Mouse (Mus musculus): ENCODE data around the gene Atp6v1b1.
"Not testable (repeated sequence)": the region's sequence is repeated elsewhere in the genome, so short reads cannot be mapped to it uniquely, and the experiment has no call there.

Atp6v1b1 gene

DNA sequence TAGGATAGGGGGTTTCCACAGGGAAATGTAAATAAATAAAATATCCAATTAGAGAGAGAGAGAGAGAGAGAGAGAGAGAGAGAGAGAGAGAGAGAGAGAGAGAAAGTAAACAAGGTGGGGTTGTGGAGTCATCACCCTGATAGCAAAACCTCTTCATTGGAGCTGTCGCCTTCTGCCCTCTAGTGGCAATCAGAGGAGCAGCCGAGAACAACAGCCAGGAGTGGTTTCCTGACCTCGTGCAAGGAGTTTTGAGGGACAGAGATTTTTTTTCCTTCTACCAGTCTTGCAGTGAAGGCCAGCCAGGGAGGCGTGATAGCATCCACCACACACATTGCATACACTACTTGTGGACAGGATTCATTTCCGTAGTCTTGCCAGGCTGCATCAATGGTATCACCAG, 36.2 kb downstream of the Atp6v1b1 start:
- peak; percentile 41 for DNase-seq

DNA sequence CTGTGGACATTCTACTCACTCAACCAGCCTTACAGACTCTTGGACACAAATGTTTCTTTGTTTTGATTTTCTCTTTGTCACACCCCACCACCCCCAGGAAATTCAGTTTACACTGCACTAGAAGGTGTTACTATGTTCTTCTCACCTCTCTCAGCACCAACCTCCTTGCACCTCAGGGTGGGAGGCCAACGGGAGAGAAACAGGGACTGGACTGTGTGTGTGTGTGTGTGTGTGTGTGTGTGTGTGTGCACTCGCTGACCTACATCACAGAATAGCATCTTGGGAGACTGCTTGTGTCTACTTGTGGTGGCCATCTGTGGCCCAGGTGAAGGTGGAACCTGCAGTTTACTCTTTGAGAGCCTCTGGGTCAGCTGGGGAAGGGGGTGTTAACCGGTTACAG, 43.6 kb downstream of the Atp6v1b1 start:
- no peak for DNase-seq

DNA sequence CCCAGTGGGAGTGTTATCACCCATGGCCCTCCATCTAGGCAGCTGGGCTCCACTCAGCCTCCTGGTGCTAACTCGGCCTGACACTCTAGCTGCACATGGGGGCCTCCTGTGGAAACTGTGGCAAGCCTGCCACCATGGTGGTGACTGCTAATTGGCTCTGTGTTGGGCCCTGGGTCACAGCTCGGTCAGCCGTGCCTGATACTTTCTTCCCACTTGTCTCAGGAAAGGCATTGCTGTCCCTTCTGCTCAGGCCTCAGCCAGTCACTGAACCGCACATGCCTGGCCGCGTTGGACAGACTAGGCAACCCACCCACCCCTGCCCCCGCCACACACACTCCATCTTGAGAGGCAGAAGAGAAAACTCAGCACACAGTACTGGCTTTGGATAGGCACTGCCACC, 45.8 kb downstream of the Atp6v1b1 start:
- no peak for DNase-seq

DNA sequence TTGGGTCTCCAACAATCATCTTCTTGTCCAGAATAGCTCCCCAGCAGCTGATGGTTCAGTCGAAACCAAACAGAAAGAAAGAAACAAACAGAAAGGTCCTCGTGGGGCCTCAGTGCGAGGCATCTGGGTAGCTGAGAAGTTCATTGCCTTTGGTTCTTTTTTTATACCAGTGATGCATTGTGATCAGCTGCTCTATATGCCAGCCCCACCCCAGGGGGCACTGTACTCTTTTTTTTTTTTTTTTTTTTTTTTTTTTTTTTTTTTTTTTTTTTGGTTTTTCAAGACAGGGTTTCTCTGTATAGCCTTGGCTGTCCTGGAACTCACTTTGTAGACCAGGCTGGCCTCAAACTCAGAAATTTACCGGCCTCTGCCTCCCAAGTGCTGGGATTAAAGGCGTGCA, 47.7 kb downstream of the Atp6v1b1 start:
- DNase-seq, result not testable (repeated sequence)

DNA sequence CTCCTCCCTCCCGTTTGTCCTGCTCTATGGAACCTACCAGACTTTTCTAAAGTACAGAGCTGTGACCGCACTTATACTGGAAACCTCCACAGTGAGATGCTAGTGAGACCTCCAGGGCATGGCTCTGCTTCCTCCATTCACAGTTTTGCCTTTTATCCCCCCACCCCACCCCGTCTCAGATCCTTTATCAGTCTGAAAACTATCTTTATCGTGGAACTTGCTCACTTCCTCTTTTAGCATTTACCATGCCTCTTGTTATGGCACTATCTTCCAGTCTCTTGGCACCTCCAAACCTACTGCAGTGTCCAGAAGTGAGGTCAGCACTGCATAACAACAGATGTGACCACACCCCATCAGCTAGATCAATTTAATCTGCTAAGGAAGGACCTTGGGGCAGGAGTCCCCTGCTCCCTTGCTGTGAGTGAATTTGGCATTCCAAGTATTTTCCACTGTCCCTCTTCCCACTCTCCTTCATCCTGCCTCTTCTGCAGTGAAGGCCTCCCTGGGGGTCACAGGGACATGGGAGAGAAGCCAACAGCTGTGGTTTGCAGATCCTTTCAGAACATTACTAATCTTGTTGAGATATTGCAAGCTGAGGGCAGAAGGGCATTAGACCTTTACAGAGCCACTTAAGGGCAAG, 48.6 kb downstream of the Atp6v1b1 start:
- DNase-seq, result no peak

DNA sequence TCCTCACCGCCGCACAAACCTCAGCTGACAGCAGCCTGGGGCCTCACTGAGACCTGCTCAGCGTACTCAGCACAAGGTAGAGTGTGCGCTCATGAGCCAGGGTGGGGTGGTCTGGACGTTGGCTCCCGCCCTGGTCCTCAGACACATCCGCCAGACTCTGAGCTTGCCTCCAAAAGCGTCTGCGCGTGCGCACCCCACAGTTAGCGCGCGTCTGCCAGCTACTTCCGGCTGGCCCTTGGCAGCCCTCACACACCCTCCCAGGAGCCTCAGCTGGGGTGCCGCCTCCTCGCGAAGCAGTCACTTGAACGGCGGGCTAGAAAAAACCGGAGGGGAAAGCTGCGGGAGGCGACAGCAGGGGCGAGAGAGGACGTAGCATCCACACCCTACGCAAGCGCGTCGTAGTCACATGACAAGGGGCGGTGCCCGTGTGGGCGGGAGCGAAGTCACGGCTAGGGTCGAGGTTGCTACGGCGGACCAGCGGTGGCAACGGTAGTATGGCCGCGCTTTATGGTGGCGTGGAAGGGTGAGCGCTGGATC, 52.0 kb downstream of the Atp6v1b1 start, which contains the start of gene Nagk:
TSS of gene Nagk (plus strand) at position 223 of the 537 bp plus-strand sequence.
- peak; percentile 91 for DNase-seq

DNA sequence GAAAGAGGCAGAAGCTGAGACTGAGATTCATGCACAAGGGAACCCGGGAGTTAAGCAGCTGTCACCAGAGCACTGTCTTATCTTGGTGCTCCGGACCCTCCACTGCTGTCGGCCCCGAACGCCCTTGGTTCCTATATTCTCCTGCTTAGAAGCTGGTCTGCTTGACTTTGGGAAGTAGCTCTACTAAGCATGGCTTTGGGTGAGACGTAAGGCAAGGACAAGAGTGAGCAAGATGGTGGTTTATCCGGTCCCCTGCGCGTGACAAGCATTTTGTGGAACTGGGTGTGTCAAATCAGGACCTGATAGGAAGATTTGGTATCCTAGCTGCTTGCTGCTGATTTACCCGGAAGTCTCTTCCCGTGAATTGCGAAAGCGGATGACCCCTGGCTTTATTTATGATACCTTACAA, 52.7 kb downstream of the Atp6v1b1 start:
- DNase-seq, result no peak

DNA sequence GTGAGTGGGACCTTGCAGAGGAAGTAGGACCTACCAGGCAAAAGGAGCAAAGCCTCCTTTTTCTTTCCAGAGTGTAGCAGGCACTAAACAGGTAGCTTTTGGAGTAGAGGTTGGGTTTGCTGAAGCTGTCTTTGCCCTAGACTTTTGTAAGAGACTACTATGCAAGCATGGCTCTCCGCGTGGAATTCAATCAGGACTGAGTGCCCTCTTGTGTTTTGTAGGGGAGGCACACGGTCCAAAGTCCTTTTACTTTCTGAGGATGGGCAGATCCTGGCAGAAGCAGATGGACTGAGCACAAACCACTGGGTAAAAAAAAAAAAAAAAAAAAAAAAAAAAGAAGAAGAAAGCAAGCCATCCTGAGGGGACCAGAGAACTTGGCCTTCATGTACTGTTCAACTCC, 53.9 kb downstream of the Atp6v1b1 start:
- DNase-seq, result no peak

DNA sequence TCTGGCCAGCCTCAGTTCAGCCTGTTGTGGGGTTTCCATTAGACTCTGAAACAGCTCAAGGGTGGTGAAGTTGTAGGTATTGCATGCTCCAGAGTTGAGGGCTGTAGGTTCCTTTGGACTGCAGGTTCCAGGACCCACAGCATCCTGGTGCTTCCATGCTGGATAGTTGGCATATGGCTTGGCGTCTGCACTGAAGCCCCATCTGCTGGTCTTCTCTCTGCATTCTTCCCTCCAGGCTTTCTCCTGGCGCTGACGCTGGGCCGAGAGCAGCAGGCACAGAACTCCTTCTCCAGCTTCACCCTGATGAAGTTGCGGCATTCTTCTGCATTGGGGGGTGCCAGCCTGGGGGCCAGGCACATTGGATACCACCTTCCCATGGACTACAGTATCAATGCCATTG, 59.2 kb downstream of the Atp6v1b1 start:
- DNase-seq, result peak; percentile 50

DNA sequence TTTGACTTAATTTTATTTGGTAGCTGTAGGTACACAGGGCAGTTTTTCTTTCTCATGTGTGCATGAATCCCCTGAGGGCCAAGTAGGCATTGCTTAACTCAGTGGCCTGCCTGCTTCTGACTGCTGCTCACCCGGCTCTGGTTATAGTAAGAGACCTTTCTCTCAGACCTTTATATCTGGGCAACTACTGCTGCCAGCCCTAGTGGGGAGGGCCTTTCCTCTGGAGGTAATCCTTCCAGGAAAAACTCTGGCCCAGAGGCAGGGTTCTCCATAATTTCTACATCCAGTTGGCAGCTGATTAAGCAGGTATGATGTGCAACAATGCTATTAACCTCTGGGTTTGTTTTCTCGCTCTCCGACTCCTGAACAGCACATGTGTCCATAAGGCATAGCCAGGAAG, 60.1 kb downstream of the Atp6v1b1 start:
- no peak for DNase-seq

Data from cerebellum, adult 9-11 months (tissue).